Mouse (Mus musculus) C2C12 (cell line): ENCODE results near the gene Sugp1.

Experiments
- CEBPB ChIP-seq: IDR thresholded peaks from one replicate; pipeline ENCODE4 v1.6.1; 2011; ENCODE audit warnings: low read depth, mild to moderate bottlenecking, control low read depth, moderate library complexity
- CTCF ChIP-seq: IDR thresholded peaks from one replicate; pipeline ENCODE4 v1.5.1; 2011; ENCODE audit not compliant: control insufficient read depth, insufficient read depth, insufficient read length
- FOSL1 ChIP-seq: IDR thresholded peaks from one replicate; pipeline ENCODE4 v1.8.0; 2011; ENCODE audit warnings: mild to moderate bottlenecking, low read length; ENCODE audit not compliant: poor library complexity, insufficient read depth, severe bottlenecking
- MAX ChIP-seq: IDR thresholded peaks from one replicate; pipeline ENCODE4 v1.6.1; 2011; ENCODE audit warnings: mild to moderate bottlenecking, control low read depth
- MYOD1 ChIP-seq: IDR thresholded peaks from one replicate; pipeline ENCODE4 v1.6.1; 2011; ENCODE audit warnings: low read depth; ENCODE audit not compliant: control insufficient read depth, insufficient read length
- USF1 ChIP-seq: IDR thresholded peaks from one replicate; pipeline ENCODE4 v1.6.1; 2011; ENCODE audit warnings: low read depth, mild to moderate bottlenecking, control low read depth, moderate library complexity

DNA sequence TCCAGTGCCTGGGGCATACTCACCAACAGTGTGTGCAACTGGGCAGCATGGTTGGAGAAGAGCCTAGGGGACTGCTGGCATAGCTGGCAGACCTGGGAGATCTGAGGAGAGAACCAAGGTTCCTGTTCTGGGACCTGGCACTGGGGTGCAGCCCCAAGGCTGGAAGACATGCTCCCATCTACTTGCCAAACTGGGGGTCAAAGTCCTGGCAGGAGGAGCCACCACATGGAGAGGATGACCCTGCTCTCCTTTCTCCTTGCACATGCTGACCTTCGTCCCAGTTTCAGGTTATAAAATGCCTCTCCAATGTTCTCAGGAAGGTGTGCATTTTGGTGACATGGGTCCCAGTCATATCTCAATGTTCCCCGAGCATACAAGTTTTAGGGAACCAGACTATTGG is 16.5 kb upstream of the Sugp1 start:
- TF ChIP-seq CTCF: no peak
- no peak for TF ChIP-seq USF1
- TF ChIP-seq CEBPB: no peak
- no peak for TF ChIP-seq MYOD1
- no peak for TF ChIP-seq MAX
- TF ChIP-seq FOSL1: no peak
